Mouse (Mus musculus): ENCODE measurements around the gene Klhl41.

DNA sequence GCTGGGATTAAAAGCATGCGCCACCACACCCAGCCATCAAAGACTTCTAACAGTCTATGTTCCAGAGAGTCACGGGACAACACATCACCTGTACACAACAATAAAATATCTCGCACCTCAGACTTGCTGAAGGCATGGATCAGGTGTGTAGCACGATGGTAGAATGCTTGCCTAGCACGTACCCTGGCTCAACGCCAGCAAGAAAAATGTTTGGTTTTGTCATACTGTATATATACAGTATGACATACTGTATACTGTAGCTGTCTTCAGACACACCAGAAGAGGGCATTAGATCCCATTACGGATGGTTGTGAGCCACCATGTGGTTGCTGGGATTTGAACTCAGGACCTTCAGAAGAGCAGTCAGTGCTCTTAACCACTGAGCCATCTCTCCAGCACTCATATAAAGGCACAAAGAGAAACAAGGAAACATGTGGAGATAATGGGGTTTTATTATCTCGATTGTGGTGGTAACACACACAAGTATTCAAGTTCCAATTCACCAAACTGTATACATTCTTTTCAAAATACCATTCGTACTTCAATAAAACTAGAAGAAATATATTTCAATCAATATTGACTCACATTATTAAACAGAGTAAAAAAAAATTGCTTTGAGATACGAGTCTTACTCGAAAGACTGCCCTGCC lies 24.8 kb upstream of the Klhl41 start:
- TF ChIP-seq CTCF (IDR thresholded peaks at IDR 0.05; ENCODE audit: low read depth) (no peak), EP300 (IDR thresholded peaks at IDR 0.05; ENCODE audit: low read depth) (no peak)
